Mouse (Mus musculus) intestine, embryonic 14.5 days (tissue): ENCODE measurements around the gene Atrn. TPM values are rescaled to one million over a fixed set of nuclear protein-coding genes. Genes with fewer than 3 reads are reported as not detected.

Experiments
- ATAC-seq: fragments of 200-750 bp; cut with Nextera tagmentation; replicated peaks from 2 replicates; pipeline ENCODE4 v1.8.0; 2017; ENCODE audit warnings: low read depth, moderate number of reproducible peaks, moderate TSS enrichment, moderate library complexity; ENCODE audit not compliant: low FRiP score, low TSS enrichment
- DNase-seq: peaks from one replicate; pipeline ENCODE4 v3.0.0-alpha.2; 2018; ENCODE audit warnings: low spot score
- H3K27ac ChIP-seq: fragments of 300-500 bp; sonication (generic); 2 replicates; pipeline ENCODE4 v1.5.1; 2014; ENCODE audit warnings: low read depth, mild to moderate bottlenecking, control low read depth
- H3K27me3 ChIP-seq: fragments of 300-500 bp; sonication (generic); replicated peaks from 2 replicates; pipeline ENCODE4 v1.6.1; 2014; ENCODE audit warnings: low read length, control low read depth; ENCODE audit not compliant: control insufficient read depth, insufficient read depth
- H3K36me3 ChIP-seq: fragments of 300-500 bp; sonication (generic); 2 replicates; pipeline ENCODE4 v1.6.1; 2014; ENCODE audit warnings: low read length, control low read depth; ENCODE audit not compliant: control insufficient read depth, insufficient read depth
- H3K4me1 ChIP-seq: fragments of 300-500 bp; sonication (generic); replicated peaks from 2 replicates; pipeline ENCODE4 v1.6.1; 2014; ENCODE audit warnings: low read length, control low read depth, mixed read lengths; ENCODE audit not compliant: control insufficient read depth, insufficient read depth
- H3K4me2 ChIP-seq: fragments of 300-500 bp; sonication (generic); 2 replicates; pipeline ENCODE4 v1.6.1; 2014; ENCODE audit warnings: low read length
- H3K4me3 ChIP-seq: fragments of 300-500 bp; sonication (generic); 2 replicates; pipeline ENCODE4 v1.5.1; 2014; ENCODE audit warnings: low read depth, low read length, control low read depth, mixed read lengths
- H3K9ac ChIP-seq: fragments of 300-500 bp; sonication (generic); 2 replicates; pipeline ENCODE4 v1.6.1; 2014; ENCODE audit warnings: mild to moderate bottlenecking, low read length
- H3K9me3 ChIP-seq: fragments of 300-500 bp; sonication (generic); 2 replicates; pipeline ENCODE4 v1.6.1; 2016; ENCODE audit warnings: low read length, control low read depth; ENCODE audit not compliant: control insufficient read depth
- WGBS: fragments of 180-500 bp; shearing (Covaris S2); extraction: QIAGEN DNeasy Blood & Tissue Kit; methylation state at CpG from one replicate; pipeline ENCODE4 v1.1.7; 2014; 5-methylcytosine and 5-hydroxymethylcytosine counted together
- polyA plus RNA-seq: library from polyadenylated mRNA; unstranded; fragments of >200 nt; fragmentation: Nextera tagmentation; extraction: Ambion mirVana; gene quantifications from 2 replicates; pipeline ENCODE4 v1.2.1, GENCODE M21; 2014

Atrn gene
- polyA plus RNA-seq, 1 experiment from 2014 or later: 8.4 TPM

DNA sequence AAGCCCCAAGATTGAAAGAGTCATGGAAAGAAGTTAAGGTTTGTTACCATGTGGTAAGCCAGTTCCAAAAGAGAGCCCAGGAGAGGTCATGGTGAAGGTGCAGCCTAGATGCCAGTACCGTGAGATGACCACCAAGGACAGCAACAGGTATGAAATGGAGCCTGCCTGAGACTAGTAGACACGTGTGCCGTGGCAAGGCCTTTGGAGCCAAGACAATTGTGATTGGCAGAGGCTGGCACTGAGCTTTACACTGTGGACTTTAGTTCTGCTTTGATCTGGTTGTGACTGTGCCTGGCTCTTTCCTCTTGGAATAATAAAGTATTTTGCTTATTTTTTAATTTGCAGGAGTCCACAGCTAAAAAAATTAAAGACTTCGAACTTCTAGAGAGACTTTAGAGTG, 21.7 kb downstream of the Atrn start:
- Histone ChIP-seq H3K27me3 (no peaks in the 10 kb centered on the region), H3K9me3 (no peaks in the 10 kb centered on the region), H3K4me2 (no peak overlapping the region), H3K4me1 (no peaks in the 10 kb centered on the region), H3K36me3 (no peaks in the 10 kb centered on the region), H3K9ac (no peak overlapping the region), H3K4me3 (no peak overlapping the region), H3K27ac (no peak overlapping the region)
- ATAC-seq (no peak), DNase-seq (no peak)
- 90% methylated on average over 4 of the region's 4 CpGs for WGBS

DNA sequence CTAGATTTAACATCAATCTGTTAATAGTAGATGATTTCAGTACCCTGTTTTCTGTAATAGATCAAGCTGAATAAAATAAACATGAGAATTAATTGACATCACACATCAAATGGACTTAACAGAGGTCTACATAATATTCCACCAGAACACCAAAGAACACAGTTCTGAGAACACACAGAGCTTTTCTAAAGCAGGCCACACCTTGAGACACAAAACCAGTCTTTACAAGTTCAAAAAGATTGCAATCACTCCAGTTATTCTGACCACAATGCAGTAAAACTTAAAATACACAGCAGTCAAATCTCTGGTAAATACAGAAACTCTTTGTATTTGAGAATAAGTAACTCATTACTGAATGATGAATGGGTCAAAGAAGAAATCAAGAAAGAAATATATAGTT, 22.2 kb downstream of the Atrn start:
- Histone ChIP-seq H3K27ac (no peak overlapping the region), H3K9me3 (no peaks in the 10 kb centered on the region), H3K4me3 (no peak overlapping the region), H3K4me2 (no peak overlapping the region), H3K27me3 (no peaks in the 10 kb centered on the region), H3K36me3 (no peaks in the 10 kb centered on the region), H3K4me1 (no peaks in the 10 kb centered on the region), H3K9ac (no peak overlapping the region)
- DNase-seq (no peak), ATAC-seq (no peak)

DNA sequence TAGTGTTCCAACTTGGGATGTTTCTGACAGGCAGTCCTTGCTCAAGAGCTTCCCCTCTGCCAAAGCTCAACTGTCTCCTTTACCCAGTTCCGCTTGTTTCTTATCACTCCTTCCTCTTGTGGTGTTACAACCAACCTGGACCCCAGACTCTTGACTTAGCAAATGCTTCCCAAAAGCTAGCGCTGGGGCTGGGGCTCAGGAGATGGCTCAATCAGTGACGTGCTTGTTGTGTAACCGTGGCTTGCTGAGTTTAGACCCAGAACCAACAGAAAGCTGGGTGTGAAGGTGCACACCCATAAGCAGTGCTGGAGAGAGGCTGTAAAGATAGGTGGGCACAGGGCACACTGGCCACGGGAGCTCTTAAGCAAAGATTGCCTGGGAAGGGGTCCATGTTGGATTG, 23.7 kb downstream of the Atrn start:
- Histone ChIP-seq H3K4me2 (no peak overlapping the region), H3K36me3 (peaks cover 4% of the 10 kb centered on the region; the same call in 1 of the 2 replicates), H3K4me3 (no peak overlapping the region), H3K9ac (no peak overlapping the region), H3K4me1 (no peaks in the 10 kb centered on the region), H3K27me3 (no peaks in the 10 kb centered on the region), H3K9me3 (no peaks in the 10 kb centered on the region), H3K27ac (no peak overlapping the region)
- DNase-seq (no peak), ATAC-seq (no peak)
- WGBS: 81% methylated on average over 5 of the region's 5 CpGs

DNA sequence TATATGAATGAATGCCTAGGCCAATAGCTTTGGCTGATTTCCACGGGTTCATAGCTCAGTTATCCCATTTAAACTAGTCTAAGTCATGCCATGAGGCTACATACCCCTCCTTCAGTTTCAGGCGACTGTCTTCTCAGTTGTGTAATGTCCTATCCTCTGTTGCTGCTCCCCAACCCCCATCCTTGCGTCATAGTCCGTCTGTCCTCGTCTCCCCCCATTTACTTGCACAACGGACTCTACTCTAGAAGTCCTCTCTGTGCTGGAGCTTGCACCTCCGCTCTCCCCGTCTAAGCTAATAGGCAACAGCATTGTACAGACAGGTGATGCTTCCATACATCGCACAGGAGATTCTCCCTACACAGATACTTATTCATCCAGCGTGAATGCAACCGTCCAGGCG, 26.6 kb downstream of the Atrn start:
- Histone ChIP-seq H3K4me3 (no peak overlapping the region), H3K9ac (no peak overlapping the region), H3K4me2 (no peak overlapping the region), H3K9me3 (no peaks in the 10 kb centered on the region), H3K27ac (no peak overlapping the region), H3K36me3 (peaks cover 8% of the 10 kb centered on the region; the same call in 1 of the 2 replicates), H3K4me1 (no peaks in the 10 kb centered on the region), H3K27me3 (no peaks in the 10 kb centered on the region)
- WGBS: 87% methylated on average over 12 of the region's 12 CpGs
- ATAC-seq: no peak
- DNase-seq: no peak

DNA sequence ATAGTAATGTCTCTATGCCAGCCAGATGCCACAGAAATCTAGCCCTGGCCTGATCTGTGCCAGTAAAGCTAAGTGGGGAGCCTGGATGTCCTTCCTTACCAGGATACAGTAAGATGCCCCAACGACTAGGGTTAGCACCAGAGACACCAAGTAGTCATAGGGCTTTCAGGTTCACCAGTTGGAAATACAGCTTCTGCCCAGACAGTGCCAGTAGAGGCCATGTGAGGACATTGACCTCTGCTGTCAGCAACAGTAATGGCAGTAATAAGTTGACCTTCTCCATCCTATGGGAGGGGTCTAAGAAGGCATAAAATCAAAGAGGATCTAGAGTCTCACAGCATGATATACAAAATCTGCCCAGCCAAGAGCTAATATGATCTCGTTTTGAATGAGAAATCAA, 43.5 kb downstream of the Atrn start:
- H3K27ac ChIP-seq: no peak overlapping the region
- no peak overlapping the region for H3K4me2 ChIP-seq
- no peak overlapping the region for H3K9ac ChIP-seq
- DNase-seq: no peak
- peaks cover 10% of the 10 kb centered on the region; the same call in 1 of the 2 replicates for H3K36me3 ChIP-seq
- no peaks in the 10 kb centered on the region for H3K4me1 ChIP-seq
- no peak for ATAC-seq
- no peaks in the 10 kb centered on the region for H3K9me3 ChIP-seq
- no peak overlapping the region for H3K4me3 ChIP-seq
- H3K27me3 ChIP-seq: no peaks in the 10 kb centered on the region
- 82% methylated on average over 2 of the region's 2 CpGs for WGBS

DNA sequence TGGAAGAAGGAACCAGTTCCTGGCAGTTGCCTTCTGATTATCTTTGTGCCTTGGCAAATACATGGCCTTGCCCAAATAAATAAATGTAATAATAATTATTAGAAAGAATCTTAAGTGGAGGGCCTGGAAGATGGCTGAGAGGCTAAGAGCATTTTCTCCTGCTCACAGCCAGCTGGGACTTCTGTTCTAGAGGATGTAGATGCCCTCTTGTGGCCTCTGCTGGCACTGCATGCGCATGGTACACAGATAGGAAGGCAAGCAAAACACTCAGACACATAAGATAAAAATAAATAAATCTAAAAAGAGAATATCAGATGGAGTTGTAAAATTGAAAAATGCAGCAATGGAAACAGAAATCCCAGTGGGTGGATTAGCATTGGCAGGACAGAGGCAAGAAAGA, 44.3 kb downstream of the Atrn start:
- no peaks in the 10 kb centered on the region for H3K9me3 ChIP-seq
- 0% methylated on average over 1 of the region's 1 CpGs for WGBS
- ATAC-seq: no peak; the same call in 1 of the 2 replicates
- DNase-seq: peak; percentile 92
- H3K4me3 ChIP-seq: no peak overlapping the region
- H3K36me3 ChIP-seq: peaks cover 9% of the 10 kb centered on the region; the same call in 1 of the 2 replicates
- no peak overlapping the region for H3K27ac ChIP-seq
- H3K4me2 ChIP-seq: no peak overlapping the region
- H3K9ac ChIP-seq: no peak overlapping the region
- no peaks in the 10 kb centered on the region for H3K27me3 ChIP-seq
- H3K4me1 ChIP-seq: no peaks in the 10 kb centered on the region

DNA sequence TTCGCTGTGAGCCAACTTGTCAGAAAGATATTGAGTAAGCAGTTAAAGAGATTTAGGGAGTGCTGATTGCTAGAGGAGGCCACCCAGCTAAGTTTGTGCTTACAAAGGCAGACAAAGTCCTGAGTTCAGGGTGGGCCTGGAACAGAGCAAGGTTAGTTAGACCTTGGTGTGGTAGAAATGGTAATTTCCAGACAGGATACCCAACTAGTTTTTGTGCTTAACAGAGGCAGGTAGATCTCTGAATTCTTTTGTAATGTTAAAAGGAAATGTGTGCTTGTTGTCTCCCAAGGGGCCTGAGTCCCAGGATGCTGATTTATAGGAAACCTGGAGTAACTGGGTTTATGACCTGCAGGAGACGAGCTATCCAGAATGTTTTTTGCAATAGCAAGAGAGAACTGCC, 52.6 kb downstream of the Atrn start:
- Histone ChIP-seq H3K4me3 (no peak overlapping the region), H3K9me3 (no peaks in the 10 kb centered on the region), H3K27me3 (no peaks in the 10 kb centered on the region), H3K4me2 (no peak overlapping the region), H3K27ac (no peak overlapping the region), H3K4me1 (no peaks in the 10 kb centered on the region), H3K36me3 (peaks cover 16% of the 10 kb centered on the region), H3K9ac (no peak overlapping the region)
- DNase-seq (no peak), ATAC-seq (no peak)
- 68% methylated on average over 2 of the region's 2 CpGs for WGBS

DNA sequence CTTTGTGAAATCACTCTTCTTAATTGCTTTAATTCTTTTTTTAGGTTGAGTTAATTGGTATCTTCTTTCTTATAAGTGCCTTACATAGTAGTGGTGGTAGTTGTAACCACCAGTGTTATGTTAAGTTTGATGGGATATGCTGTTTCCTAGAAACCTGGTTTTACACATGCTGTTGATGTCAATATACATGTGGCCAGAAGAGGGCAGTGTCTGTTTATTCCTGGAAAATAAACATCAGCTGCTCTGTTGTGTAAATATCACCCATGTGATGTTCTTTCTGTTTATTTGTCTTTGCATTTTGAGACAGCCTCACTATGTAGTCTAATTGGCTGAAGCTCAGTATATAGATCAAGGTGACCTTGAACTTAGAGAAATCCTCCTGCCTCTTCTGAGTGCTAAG, 55.6 kb downstream of the Atrn start:
- Histone ChIP-seq H3K36me3 (peaks cover 16% of the 10 kb centered on the region), H3K4me1 (no peaks in the 10 kb centered on the region), H3K9me3 (no peaks in the 10 kb centered on the region), H3K27me3 (no peaks in the 10 kb centered on the region), H3K4me2 (no peak overlapping the region), H3K4me3 (no peak overlapping the region), H3K9ac (no peak overlapping the region), H3K27ac (no peak overlapping the region)
- ATAC-seq (no peak), DNase-seq (no peak)

DNA sequence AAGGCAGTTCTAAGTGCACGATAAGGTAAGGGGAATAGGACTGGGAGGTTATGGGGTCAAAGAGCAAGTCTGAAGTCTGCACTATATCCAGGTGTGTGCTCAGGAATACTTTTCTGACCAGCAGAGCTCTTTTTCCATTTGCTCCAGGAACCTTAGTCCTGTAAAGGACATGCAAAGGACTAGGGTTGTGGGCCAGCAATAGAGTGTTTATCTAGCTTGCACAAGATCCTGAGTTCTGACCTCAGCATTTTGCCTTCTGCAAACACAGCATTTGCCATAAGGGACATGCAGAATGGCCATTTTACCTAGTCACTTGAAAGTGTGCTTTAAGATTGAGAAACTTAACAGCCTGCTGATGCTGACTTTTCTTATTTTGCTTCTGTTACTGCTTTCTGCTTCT, 58.7 kb downstream of the Atrn start:
- no peak overlapping the region for H3K9ac ChIP-seq
- peaks cover 2% of the 10 kb centered on the region; the same call in 1 of the 2 replicates for H3K36me3 ChIP-seq
- ATAC-seq: no peak
- H3K4me3 ChIP-seq: no peak overlapping the region
- no peaks in the 10 kb centered on the region for H3K9me3 ChIP-seq
- DNase-seq: no peak
- H3K4me2 ChIP-seq: no peak overlapping the region
- H3K4me1 ChIP-seq: no peaks in the 10 kb centered on the region
- H3K27me3 ChIP-seq: no peaks in the 10 kb centered on the region
- H3K27ac ChIP-seq: no peak overlapping the region
- 79% methylated on average over 1 of the region's 1 CpGs for WGBS
